Mouse (Mus musculus): ENCODE measurements around the gene Kmt2e.

DNA sequence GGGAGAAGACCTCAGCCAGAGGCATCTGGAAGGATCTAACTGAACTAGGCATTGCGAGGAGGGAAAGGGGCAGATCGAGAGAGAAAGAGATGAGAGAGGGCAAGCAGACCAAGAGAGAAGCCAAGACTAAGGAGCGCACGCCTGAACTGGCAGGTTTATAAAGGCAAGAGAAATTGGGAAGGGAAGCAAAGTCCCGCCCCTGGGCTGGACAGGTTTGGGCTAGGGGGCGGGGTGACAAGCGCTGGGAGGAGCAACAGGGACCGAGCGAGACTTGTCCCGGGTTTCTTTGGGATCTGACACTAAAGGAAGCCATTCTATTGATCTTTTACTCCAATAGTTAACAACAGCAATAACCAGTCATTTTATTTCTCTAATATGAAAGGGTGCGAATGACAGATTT is 31.1 kb upstream of the Kmt2e start:
- TF ChIP-seq POLR2A (IDR thresholded peaks at IDR 0.05; ENCODE audit: control insufficient read depth in 1 of 2, insufficient read depth in 1 of 2, low read depth in 1 of 2, low read length in 2 of 2, poor library complexity in 1 of 2), result no peak
- TF ChIP-seq UBTF (IDR thresholded peaks at IDR 0.05; ENCODE audit: borderline replicate concordance, insufficient read depth, low read depth, low read length), result no peak
